Mouse (Mus musculus) layer of hippocampus, adult 9-10 months (tissue): ENCODE measurements at regions not wholly inside any gene's neighbourhood (a gene's known extent, or its start where the extent isn't known, plus 50 kb on each side); places are given as distances from the start of the nearest gene placed in this dataset.

Source experiments
- DNase-seq: peaks from one replicate; pipeline ENCODE4 v3.0.0; 2022; ENCODE audit warnings: low spot score

GRCm38 (mm10) chr15:67391918-67392317, 891.2 kb upstream of the Lrrc6 start:
- no peak for DNase-seq

DNA sequence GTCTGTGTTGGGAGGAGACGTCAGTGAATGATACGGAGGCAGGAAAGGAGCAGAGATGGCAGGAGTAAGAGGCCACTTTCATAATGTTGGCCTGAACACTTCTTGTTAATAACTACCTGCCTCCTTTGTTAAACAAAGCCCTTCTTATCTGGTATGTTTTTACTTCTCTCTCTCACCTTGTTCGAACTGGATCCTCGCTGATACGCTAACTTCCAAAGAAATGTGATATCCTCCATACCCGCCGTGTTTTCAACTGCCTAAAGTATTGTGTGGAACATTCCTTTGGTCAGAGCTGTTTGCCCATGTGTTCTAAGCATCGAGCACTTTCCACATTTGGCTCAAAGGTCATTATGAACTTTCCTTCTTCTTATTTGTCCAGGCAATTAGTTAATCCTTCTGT, 887.8 kb upstream of the Lrrc6 start:
- no peak for DNase-seq

DNA sequence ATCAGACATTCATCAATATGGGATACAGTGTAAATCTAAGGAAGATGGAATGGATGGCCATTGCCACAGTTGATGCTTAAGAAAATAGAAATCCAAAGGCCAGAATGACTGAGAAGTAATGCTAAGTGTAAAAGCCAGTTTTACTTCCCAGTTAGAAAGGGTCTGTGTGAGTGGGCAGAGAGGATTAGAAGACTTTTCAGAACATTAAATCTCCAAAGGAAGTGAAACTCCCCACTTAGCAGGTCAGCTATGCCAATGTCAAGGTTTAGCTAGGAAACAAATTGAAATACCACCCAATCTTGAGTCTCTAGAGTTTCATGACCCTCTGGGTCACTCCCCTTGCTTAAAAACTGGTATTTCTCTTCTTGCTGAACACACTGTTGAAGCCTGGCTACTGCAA, 886.2 kb upstream of the Lrrc6 start:
- no peak for DNase-seq

DNA sequence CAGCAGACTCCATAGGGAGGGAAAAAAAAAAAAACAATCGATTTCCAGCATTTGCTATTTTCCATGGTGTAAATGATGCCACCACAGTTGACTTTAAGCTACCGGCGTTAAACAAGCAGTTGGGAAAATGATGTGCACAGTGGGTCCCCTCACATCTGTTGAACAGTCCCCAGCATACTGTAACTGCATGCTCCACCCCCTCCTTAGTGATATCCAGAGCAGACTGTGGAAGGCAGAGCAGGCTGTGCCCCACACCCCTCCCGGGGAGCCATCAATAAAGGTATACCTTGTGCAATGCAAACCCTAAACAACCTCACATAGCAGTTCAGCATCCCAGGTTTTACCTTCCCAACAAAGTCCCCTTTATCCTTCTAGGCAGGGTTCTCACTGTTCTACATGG, 872.9 kb upstream of the Lrrc6 start:
- no peak for DNase-seq

- no peak for DNase-seq
These were observed 872.3 kb upstream of the Lrrc6 start for GRCm38 (mm10) chr15:67373030-67373429.

DNA sequence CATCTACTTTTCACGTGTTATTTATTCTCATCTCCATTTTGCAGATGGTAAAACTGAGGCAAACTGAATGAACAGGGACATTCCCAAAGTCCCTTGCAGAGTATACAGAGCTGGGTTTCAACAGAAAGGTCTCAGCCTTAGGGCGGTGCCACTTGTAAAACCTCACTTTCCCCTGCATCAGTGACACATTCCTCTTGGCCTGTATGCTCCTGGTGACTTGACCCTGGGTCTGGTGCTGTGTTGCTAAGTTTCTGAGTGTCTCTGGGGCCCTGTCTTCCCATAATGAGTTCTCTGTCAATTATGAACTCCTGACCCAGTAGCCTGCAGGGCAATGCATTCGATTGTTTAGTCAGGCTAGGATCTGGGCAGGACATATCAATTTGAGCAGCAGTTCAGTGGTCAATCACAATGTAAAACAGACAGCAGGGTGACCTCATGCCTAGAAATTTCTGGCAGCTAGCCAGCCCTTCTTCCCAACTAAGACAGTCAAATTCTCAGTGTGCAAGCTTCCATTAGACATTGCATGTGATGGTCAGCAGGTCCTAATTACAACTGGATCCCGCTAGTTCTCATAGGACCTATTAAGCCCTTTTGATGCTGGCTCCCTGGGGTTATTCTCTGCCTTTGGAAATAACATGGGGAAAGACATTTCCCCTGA, 863.5 kb upstream of the Lrrc6 start:
- DNase-seq, result no peak

- no peak for DNase-seq
These were observed 860.4 kb upstream of the Lrrc6 start for GRCm38 (mm10) chr15:67361012-67361571.

DNA sequence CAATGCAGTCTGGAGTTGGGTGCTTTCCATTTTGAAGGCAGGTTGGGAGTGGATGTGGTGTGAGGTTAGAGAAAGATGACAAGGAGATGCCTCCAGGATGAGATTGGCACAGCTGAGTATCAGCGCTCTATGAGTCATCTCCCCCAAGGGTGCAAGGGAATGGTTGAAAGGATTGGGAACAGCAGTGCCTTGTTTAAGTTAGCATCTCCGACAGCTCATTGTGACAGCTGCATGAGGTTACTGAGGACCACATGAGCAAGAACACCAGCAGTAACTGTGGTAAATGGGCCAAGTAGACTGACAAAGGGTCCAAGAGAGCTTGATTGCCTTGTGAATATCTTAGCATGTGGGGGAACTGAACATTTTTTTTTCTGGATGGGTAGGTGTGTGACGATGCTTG, 857.2 kb upstream of the Lrrc6 start:
- no peak for DNase-seq

- DNase-seq, result no peak
These were observed 854.6 kb upstream of the Lrrc6 start for GRCm38 (mm10) chr15:67355334-67355733.

DNA sequence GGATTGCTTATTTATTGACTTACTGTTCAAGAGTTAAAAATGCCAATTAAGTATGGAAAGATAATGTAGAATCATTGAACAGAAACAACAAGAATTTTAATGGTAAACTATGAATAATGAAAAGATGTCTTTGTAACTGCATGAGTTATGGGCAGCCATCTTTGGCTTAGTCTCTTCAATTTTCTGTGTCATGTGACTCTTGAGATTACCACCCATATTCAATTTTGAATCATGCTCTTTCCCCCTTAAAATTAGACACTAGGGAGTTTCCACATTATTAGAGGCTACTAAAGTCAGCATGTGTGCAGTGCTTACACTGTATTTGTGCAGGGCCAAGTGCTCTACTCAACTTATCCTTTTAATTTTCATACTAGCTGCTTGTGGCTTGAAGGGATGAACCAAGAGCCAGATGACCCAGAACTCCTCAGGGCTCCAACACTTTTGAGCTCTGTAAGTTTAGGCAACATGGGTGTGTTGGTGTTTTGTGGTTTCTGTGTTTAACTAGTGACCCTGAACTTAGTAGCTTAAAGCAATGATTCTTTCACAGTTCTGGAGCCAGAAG, 854.0 kb upstream of the Lrrc6 start:
- DNase-seq, result no peak

DNA sequence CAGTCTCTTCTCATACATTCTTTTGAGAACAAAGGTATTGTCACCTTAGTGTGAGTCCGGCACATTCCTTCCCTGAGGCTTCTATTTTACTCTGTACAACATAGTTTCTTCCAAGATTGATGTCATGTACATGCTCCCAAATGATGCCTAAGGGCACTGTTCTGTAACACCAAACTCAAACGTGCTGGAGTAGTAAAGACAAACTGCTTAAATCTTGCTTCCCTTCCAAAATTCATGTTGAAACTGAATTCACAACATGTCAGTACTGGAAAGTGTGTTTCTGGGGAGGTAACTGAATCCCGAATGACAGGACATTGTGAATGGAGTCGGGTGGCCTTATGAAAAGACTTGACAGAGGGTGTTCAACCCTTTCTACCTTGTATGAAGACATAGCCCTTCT, 848.8 kb upstream of the Lrrc6 start:
- DNase-seq, result no peak

- DNase-seq, result no peak
These were observed 844.8 kb upstream of the Lrrc6 start for GRCm38 (mm10) chr15:67345179-67346148.

DNA sequence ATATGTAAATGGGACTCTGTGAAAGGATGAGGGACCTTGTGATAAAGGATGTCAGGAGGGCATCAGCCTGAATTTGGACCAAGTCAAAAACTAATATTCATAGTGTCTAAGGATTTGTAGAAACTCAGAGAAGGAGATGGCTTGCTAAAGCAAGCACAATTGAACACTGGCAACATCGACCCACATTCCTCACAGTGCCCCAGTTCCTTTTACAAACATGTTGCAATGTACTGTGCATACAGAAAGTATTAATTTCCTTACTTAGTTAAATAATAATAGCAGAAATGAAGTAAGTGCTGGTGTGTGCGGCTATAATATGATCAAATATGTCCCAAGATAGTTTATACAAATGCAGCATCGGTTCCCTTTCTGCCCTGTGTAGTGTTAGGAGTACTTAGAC, 841.3 kb upstream of the Lrrc6 start:
- DNase-seq, result no peak

- no peak for DNase-seq
These were observed 836.3 kb upstream of the Lrrc6 start for GRCm38 (mm10) chr15:67337040-67337395.

DNA sequence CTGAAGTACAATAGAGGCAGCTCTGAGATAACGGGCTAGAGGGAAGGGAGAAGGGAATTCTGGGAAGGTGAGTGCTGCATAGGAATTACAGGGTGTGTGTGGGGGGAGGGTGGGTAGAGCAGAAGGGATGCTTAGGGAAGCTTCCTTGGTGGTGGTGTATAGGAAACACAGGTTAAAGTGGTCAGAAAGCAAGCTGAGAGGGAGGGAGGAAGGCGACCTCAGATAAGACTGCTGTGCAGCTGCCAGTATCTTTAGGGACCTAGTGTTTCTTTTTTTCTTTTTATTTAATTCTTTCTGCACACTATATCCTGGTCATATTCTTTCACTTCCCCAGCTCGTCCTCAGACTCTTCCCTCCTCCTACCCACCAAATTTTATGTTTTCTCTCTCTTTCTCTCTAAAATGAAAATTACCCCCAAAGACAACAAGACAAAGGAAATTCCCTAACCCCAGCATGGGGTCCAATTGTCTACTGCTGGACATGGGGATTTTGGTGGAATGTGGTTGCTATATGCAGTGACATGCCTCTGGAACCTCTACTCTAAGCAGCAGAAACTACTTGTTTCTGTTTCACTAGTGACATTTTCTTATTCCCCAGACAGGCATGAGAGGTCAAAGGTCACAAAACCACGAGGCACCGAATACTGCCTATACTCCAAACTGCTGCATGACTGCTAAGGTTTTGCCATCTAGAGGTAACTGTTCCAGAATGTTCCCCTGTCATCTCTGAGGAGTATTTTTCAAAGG, 835.8 kb upstream of the Lrrc6 start:
- no peak for DNase-seq

DNA sequence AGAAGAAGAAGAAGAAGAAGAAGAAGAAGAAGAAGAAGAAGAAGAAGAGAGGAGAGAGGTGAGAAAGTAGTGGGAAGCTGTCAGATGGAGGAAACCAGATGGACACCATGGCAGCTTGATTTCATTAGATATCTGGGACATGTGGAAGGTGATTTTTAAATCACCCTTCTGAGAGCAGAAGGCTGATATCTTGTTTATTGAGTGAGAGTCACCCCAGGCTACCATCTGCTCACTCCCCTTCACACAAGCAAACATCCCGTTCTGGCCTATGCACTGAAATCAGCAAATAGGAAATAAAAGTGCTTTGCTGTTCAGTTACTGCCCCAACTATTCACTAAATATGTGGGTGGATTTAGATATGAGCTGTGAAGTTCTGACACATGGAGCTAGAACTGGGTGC, 831.8 kb upstream of the Lrrc6 start:
- DNase-seq, result peak; percentile 41

DNA sequence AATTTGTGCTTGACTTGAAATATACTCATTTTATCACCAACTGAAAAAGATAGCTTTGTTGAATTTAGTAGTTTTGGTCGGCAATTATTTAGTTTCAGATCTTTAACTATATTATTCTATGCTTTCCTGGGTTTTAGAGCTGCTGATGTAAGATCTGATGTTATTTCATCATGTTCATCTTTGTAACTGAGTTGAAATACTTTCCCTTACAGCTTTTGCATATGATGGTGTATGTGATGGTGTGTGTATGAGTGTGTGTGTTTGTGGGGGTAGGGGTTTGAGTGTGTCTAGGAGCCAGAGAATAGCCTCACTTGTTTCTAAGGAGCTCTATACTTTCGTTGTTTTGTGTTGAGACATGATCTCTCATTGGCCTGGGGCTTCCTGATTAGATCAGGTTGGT, 819.6 kb upstream of the Lrrc6 start:
- DNase-seq, result no peak

- DNase-seq, result no peak
These were observed 814.5 kb upstream of the Lrrc6 start for GRCm38 (mm10) chr15:67315202-67315601.

GRCm38 (mm10) chr15:67313648-67314047, 812.9 kb upstream of the Lrrc6 start:
- DNase-seq, result no peak

DNA sequence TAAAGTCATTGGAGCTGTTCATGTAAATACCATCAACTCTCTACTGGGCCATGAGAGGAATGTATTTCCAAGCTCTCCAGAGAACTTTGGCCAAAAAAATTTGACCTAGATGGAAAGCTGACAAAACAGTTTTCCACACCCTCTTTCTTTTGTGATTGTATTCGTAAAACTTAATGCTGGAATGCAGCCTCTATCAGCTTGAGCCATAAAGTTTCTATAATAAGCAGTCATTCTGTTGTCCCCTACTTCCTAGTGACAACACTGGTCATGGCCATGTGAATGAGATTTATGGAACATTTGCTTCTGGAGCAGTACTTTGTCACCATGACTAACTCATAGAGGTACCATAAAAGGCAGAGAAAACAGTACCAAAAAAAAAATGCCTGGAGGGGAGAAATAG, 805.0 kb upstream of the Lrrc6 start:
- DNase-seq, result no peak

- no peak for DNase-seq
These were observed 803.1 kb upstream of the Lrrc6 start for GRCm38 (mm10) chr15:67303804-67304203.

DNA sequence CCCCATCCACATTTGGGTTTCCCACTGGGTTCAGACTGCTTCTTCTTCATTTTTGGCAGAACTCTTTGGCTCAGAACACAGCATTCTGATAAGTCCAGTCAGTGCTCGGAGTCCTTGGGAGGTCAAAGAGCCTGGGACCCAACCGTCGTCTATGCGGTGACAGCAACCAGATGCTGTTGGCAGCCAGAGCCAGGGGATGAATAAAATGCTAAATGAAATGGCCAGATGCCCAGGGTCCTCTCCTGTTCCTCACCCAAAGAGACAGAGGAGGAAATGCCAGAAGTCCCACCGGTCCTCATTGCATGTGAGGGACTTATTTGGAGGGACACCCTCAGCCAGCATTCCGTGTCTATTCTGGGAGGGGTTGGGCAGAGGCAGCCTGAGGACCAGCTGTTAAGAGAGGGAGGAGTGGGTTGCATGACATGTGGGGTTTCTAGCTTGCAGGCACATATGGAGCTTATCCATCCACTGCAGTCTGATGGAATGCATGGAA, 801.2 kb upstream of the Lrrc6 start:
- DNase-seq, result no peak
